Mouse (Mus musculus): ENCODE data around the gene Rpp30. TPM values are rescaled to one million over a fixed set of nuclear protein-coding genes. Genes with fewer than 3 reads are reported as not detected.

The Rpp30 gene
- polyA plus RNA-seq, 1 experiment from 2014 or later = 72.2 TPM

DNA sequence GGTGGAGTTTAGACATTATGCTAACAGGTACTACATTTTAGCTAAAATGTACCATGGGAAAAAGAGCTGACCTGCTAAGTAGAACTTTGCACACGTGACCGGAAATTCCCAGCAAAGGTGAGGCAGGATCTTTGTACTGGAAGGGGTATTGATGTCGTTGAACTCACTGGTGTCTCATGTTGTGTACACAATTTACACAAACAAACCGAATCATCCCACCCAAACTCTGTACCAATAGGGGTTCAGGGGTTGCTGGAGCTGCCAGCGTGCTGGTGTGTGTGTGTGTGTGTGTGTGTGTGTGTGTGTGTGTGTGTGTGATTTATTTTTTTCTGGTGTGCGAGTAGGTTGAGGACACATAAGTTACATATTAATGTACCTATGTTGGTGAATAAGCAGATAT, 49.5 kb downstream of the Rpp30 start:
- Histone ChIP-seq H3K9me3 (no peaks in the 10 kb centered on the region), H3K27ac (peak overlapping the region; percentile 79; the same call in 1 of the 2 replicates), H3K27me3 (ENCODE audit: insufficient read depth, poor library complexity, severe bottlenecking) (no peaks in the 10 kb centered on the region), H3K36me3 (no peaks in the 10 kb centered on the region), H3K4me1 (peaks cover 32% of the 10 kb centered on the region), H3K4me3 (no peak overlapping the region)
- DNase-seq (ENCODE audit: low spot score) = peak; percentile 64
- WGBS = 94% methylated on average over 6 of the region's 6 CpGs

DNA sequence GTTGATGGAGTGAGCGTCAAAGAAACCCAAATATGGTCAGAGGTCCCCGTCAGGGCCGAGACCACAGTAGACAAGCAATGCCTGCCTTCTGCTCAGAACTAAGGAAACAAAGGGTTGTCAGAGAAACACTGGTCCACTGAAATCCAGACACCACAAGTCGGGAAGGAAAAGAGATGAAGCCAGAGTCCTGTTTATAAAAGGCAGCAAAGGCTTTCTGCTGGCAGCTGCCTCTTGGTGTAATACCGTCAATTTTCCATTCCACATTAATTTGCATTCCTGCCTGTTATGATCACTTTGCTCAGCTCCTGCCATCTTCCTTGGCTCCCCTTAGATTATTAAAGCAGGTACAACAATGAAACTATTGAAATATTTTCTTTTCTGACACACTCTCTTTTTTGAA, 50.2 kb downstream of the Rpp30 start:
- DNase-seq (ENCODE audit: low spot score) = peak; percentile 78

DNA sequence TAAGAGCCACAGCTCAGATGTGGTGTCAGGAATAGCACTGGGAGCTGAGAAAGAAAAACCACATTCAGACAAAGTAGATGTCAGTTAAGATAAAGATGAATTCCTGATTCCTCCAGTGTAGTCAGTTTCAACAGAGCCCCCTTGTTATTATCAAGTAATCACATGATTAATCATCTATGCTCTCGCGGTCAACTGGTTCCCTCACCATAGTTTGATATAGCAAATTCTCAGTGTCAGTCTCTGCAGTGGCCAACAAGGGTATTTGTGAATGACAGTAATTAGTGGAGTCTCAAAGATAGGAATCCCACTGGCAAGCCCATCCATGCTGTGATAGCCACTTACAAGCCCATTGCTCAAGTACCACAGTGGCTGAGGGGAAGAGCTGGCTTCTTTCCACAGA, 60.1 kb downstream of the Rpp30 start:
- Histone ChIP-seq H3K27ac (no peak overlapping the region), H3K4me3 (no peak overlapping the region), H3K27me3 (ENCODE audit: insufficient read depth, poor library complexity, severe bottlenecking) (no peaks in the 10 kb centered on the region), H3K9me3 (no peaks in the 10 kb centered on the region), H3K36me3 (no peaks in the 10 kb centered on the region), H3K4me1 (no peaks in the 10 kb centered on the region)
- 98% methylated on average over 2 of the region's 2 CpGs for WGBS
- peak; percentile 35 for DNase-seq (ENCODE audit: low spot score)

More for the DNA sequence above, 50.2 kb downstream of the Rpp30 start:
- H3K36me3 ChIP-seq = no peaks in the 10 kb centered on the region
- no peaks in the 10 kb centered on the region for H3K27me3 ChIP-seq (ENCODE audit: insufficient read depth, poor library complexity, severe bottlenecking)
- no peaks in the 10 kb centered on the region for H3K9me3 ChIP-seq
- WGBS = 24% methylated on average over 5 of the region's 5 CpGs
- H3K4me3 ChIP-seq = no peak overlapping the region
- peaks cover 32% of the 10 kb centered on the region for H3K4me1 ChIP-seq
- H3K27ac ChIP-seq = peak overlapping the region; percentile 79

DNA sequence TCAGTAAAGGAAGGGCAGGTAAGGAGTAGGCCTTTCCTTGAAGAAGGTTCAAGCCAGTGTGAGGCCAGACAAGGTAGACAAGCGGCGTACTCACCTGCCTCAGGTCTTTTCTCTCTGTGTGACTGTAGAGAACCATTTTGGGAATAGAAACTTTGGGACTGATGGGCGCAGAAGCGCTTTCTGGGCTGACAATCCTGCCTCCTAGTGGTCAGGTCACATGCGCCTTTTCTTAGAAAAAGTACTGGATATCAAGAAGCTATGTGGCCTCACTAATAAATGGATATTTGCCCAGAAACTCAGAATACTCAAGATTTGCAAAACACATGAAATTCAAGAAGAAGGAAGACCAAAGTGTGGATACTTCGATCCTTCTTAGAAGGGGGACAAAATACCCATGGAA, 65.1 kb downstream of the Rpp30 start:
- Histone ChIP-seq H3K9me3 (no peaks in the 10 kb centered on the region), H3K4me1 (no peaks in the 10 kb centered on the region), H3K27ac (no peak overlapping the region), H3K4me3 (no peak overlapping the region), H3K36me3 (no peaks in the 10 kb centered on the region), H3K27me3 (ENCODE audit: insufficient read depth, poor library complexity, severe bottlenecking) (no peaks in the 10 kb centered on the region)
- DNase-seq (ENCODE audit: low spot score) = no peak
- WGBS = 85% methylated on average over 6 of the region's 6 CpGs

DNA sequence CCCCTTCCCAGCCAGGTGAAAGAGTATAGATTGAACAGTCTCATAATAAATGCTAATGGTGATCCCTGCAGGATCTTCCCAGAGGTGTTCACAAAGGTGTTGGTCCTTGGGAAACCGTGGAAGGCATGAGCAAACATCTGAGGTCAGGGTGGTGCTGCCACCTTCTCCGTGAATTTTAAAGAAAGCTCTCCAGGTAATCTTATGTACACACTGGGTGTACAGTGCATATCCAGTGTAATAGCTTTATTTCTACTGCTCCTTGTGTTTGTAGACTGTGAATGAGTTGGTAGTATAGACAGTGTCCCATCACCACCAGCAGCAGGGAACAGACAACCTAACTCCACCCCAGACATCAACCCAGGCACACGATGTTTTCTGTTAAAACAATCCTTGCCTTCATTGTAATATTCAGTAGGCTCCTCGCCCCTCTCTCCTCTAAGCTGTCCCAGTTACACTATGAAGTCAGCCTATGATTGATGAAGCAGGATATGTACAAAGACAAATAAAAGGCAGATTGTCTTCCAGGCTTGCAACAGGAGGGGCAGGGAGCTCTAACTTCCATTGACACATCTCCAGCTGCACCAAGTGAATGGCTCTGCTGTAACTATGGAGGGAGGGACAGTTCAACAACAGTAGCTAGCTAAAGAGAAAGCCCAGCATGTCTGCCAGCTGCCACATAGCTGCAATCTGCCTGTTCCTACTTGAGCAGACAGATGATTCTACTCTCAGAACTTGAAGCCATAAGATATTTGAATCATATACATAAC, 66.9 kb downstream of the Rpp30 start:
- Histone ChIP-seq H3K4me1 (no peaks in the 10 kb centered on the region), H3K9me3 (no peaks in the 10 kb centered on the region), H3K27ac (no peak overlapping the region; the same call in 1 of the 2 replicates), H3K4me3 (no peak overlapping the region), H3K27me3 (ENCODE audit: insufficient read depth, poor library complexity, severe bottlenecking) (no peaks in the 10 kb centered on the region), H3K36me3 (no peaks in the 10 kb centered on the region)
- WGBS = 57% methylated on average over 4 of the region's 4 CpGs
- DNase-seq (ENCODE audit: low spot score) = no peak

Other genes starting within 250 kb of the Rpp30 start
- gene Htr7, start 26.2 kb upstream of the Rpp30 start, polyA plus RNA-seq (2016; fragmentation: Nextera tagmentation; extraction: Ambion mirVana) = not detected in 2 replicates
- gene Ankrd1, start 36.4 kb downstream of the Rpp30 start, polyA plus RNA-seq (2016; fragmentation: Nextera tagmentation; extraction: Ambion mirVana) = 212 and 390 TPM in 2 replicates

Data from heart, embryonic 10.5 days (tissue).